ENCODE assay signal across 8 mouse cellular contexts in genomic region chr19:30548411-30549043, GRCm38 (mm10). TPM values are rescaled to one million over a fixed set of nuclear protein-coding genes. Genes with fewer than 3 reads are reported as not detected.
A peak's percentile ranks its signal among the peaks of the same experiment; 100 is the strongest.
DNase-seq lines count a peak whose midpoint lies in the region; ATAC-seq lines count a peak whose summit lies in the region.

No protein-coding gene starts in this region.

- peak overlapping the region; percentile 38 for H3K4me3 ChIP-seq in hindbrain, embryonic 16.5 days (ENCODE audit: low read length)
- peak overlapping the region; percentile 55 for H3K4me3 ChIP-seq in midbrain, embryonic 10.5 days

- peaks cover 17% of the 10 kb centered on the region for H3K4me1 ChIP-seq in hindbrain, embryonic 16.5 days (ENCODE audit: control insufficient read depth, insufficient read depth, low read depth, low read length)
- peaks cover 33% of the 10 kb centered on the region for H3K4me1 ChIP-seq in midbrain, embryonic 10.5 days

- no peak overlapping the region for H3K27ac ChIP-seq in hindbrain, embryonic 16.5 days (ENCODE audit: low read depth, low read length)
- no peak overlapping the region for H3K27ac ChIP-seq in midbrain, embryonic 10.5 days (replicated peaks)

- peak overlapping the region; percentile 61 for H3K4me2 ChIP-seq in hindbrain, embryonic 16.5 days (ENCODE audit: low read length)

- H3K36me3 ChIP-seq in hindbrain, embryonic 16.5 days (ENCODE audit: control insufficient read depth, insufficient read depth, low read length): no peaks in the 10 kb centered on the region
- no peaks in the 10 kb centered on the region for H3K36me3 ChIP-seq in midbrain, embryonic 10.5 days

- H3K27me3 ChIP-seq in hindbrain, embryonic 16.5 days (replicated peaks; ENCODE audit: control insufficient read depth, insufficient read depth, low read length): peaks cover 25% of the 10 kb centered on the region
- peaks cover 94% of the 10 kb centered on the region for H3K27me3 ChIP-seq in midbrain, embryonic 10.5 days (ENCODE audit: low read depth, poor library complexity, severe bottlenecking)

- H3K9me3 ChIP-seq in hindbrain, embryonic 16.5 days (ENCODE audit: control insufficient read depth, low read length): no peaks in the 10 kb centered on the region
- H3K9me3 ChIP-seq in midbrain, embryonic 10.5 days (replicated peaks): no peaks in the 10 kb centered on the region

- intact Hi-C loops in left cerebral cortex, postnatal 10 days (cut with DNase I): no loop called here

- peak; percentile 13 to 14 for DNase-seq in cerebellum, postnatal 14 days
- DNase-seq in cerebellum, postnatal 36 days: no peak
- DNase-seq in brain, adult 2 months (ENCODE audit: low read depth, low spot score): peak; percentile 3
- peak; percentile 59 for DNase-seq in midbrain, embryonic 10.5 days (ENCODE audit: low spot score)
- no peak for DNase-seq in cerebellum, adult 8-10 months
- DNase-seq in left cerebral cortex, postnatal 10 days (ENCODE audit: extremely low spot score in 1 of 2, low spot score in 2 of 2): no peak
- no peak for DNase-seq in thymus, postnatal 0 days (ENCODE audit: low spot score)

- WGBS in hindbrain, embryonic 16.5 days: under 1% methylated on average over 23 of the region's 23 CpGs
- WGBS in midbrain, embryonic 10.5 days: under 1% methylated on average over 23 of the region's 23 CpGs

- 0 out of 2 replicates have a peak overlapping the region, but pooled peaks have one; percentile 13 for H3K9ac ChIP-seq in hindbrain, embryonic 16.5 days (ENCODE audit: low read depth, low read length)

- ATAC-seq in hindbrain, embryonic 16.5 days: peak; percentile 72

RNA-seq across cellular contexts. Expression of gene Dkk1, which starts 0.9 kb away (rescaled TPM):
- polyA plus RNA-seq in hindbrain, embryonic 16.5 days (2015; fragmentation: Nextera tagmentation; extraction: Ambion mirVana): 0.78 and 1.5 TPM in 2 replicates
- polyA plus RNA-seq in midbrain, embryonic 10.5 days (2016; fragmentation: Nextera tagmentation; extraction: Ambion mirVana): 6.2 and 11.1 TPM in 2 replicates
- under 1 TPM in 1 of 2 experiments, not detected in 1; 0.14 TPM for total RNA-seq in left cerebral cortex, postnatal 10 days (2021)
- polyA plus RNA-seq in thymus, postnatal 0 days (2015; fragmentation: Nextera tagmentation; extraction: Ambion mirVana): 0.13 and 0.19 TPM in 2 replicates

Comparison
In these comparisons a context has a peak if more than half of its experiments do, and no peak if none do; other contexts are left out.
1. DNase-seq: peak in cerebellum, postnatal 14 days (2 of 2), brain, adult 2 months (single experiment) and midbrain, embryonic 10.5 days (single experiment); none in cerebellum, postnatal 36 days (0 of 2), cerebellum, adult 8-10 months (single experiment), left cerebral cortex, postnatal 10 days (0 of 2) and thymus, postnatal 0 days (single experiment).